Mouse (Mus musculus): ENCODE measurements around the gene Gba. TPM values are rescaled to one million over a fixed set of nuclear protein-coding genes. Genes with fewer than 3 reads are reported as not detected.
"Not testable (repeated sequence)": the region's sequence is repeated elsewhere in the genome, so short reads cannot be mapped to it uniquely, and the experiment has no call there.

The Gba gene
- 10 to 100 TPM; 63.7 to 86.1 (median 85.1) TPM for polyA plus RNA-seq (2017; shearing (Covaris generic))

DNA sequence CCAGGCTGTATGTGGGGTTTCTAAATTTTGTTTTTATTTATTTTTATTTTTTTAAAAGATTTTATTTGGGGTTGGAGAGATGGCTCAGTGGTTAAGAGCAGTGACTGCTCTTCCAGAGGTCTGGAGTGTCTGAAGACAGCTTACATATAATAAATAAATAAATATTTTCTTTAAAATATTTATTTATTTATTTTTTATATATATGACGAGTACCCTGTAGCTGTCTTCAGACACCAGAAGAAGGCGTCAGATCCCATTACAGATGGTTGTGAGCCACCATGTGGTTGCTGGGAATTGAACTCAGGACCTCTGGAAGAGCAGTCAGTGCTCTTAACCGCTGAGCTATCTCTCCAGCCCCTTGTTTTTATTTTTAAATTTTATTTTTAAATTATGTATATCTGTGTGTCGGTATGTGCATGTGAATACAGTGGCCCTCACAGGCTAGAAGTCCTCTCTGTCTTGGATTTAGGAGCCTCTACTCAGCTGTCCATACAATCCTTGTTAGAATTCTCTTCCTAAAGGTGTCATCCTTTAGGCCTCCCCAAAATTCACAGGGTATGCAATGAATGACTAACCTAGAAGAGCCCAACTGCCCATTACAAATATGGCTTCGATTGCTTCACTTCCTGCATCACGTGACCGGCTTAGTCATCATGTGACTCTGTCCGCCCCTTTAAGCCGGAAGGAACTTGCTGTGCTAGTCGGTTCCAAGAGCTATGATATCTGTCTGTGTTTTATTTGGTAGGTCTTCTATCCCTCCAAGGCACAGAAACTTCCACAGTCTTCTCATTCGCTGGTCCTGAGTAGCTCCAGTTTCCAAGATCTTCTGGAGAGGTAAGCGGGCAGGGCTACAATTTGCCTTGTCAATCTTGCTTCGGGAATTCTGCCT, at the start of gene Gba:
TSS of gene Gba (plus strand) at position 676 of the 889 bp plus-strand sequence.
- peak; percentile 91 for ATAC-seq

GRCm38 (mm10) chr3:89156951-89157350, 45.8 kb upstream of the Gba start:
- no peak for ATAC-seq

- ATAC-seq: no peak
Observed at GRCm38 (mm10) chr3:89158651-89159050, 44.1 kb upstream of the Gba start.

DNA sequence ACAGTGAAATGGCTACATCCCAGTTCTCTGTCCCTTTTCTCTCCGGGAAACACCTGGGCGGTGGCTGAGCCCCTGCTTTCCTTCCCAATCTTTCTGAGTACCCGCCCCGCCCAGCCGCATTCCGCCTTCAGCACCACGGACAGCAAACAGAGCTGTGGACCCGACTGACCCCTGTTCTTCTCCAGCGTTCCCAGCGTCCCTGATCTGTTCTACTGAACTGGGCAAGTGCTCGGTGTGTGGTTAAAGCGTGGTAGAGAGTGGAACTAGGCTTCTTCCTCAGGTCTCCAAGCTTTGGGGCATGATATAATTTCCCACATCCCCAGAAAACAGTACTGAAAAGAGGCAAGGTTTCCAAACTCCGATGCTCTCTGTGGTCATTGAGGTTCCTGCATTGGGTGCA, 43.5 kb upstream of the Gba start:
- no peak for ATAC-seq

DNA sequence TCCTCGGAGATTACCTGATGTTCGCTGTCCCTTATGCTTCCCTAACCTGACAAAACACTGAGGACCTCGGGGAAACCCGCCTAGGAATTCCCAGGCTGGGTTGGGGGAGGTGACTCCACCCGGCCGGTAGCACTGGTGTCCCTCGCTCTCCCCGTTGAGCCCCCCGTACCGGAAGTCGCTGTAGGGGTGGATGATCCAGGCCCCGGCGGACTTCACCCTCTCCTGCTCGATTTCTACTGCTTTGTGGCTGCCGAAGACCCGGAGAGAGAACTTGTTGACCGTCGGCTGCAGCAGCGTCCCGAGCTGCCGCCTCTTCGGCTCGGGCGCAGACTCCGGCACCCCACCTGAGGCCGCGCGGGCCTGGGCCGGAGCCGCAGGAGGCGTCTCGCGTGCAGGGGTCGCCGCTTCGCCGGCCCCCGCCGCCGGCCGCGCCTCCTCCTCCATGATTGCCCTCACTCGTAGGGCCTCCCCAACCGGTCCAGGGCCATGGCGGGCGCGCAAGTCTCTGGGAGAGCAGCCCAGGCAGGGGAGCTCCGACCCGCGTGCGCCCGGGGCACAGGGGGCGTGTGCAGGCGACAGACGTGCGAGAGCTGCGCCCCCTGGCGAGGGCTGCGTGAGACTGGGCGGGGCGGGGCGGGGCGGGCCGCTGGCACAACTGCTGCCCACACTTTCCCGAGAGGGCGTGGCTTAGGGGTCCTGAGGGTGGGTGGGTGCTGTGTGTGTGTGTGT, 42.9 kb upstream of the Gba start, which contains the start of gene Hcn3:
TSS of gene Hcn3 (minus strand) at position 581 of the 729 bp plus-strand sequence.
- ATAC-seq: peak; percentile 41

DNA sequence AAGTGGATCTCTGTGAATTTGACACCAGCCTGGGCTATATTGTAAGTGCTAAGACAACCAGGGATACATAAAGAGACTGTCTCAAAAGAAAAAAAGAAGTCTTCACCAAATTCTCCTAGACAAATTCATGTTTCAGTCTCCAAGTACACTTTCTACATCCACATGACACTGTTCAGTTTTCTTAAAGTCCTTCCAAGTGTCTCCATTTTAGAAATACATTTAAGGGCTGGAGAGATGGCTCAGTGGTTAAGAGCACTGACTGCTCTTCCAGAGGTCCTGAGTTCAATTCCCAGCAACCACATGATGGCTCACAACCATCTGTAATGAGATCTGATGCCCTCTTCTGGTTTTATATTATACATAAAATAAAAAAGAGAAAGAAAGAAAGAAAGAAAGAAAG, 41.5 kb upstream of the Gba start:
- not testable (repeated sequence) for ATAC-seq

DNA sequence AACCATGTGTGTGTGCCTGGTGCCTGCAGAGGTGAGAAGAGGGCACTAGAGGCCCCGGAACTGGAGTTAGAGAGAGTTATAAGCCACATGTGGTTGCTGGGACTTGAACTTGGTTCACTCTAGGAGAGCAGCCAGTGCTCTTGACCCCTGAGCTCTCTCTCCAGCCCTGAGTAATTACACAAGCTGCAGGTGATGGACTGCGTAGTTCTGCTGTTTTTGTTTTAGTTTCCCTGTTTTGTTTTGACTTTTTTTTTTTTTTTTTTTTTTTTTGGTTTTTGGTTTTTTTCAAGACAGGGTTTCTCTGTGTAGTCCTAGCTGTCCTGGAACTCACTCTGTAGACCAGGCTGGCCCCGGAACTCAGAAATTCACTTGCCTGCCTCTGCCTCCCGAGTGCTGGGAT, 40.9 kb upstream of the Gba start:
- ATAC-seq: no peak

GRCm38 (mm10) chr3:89163123-89163522, 39.6 kb upstream of the Gba start:
- ATAC-seq: no peak

DNA sequence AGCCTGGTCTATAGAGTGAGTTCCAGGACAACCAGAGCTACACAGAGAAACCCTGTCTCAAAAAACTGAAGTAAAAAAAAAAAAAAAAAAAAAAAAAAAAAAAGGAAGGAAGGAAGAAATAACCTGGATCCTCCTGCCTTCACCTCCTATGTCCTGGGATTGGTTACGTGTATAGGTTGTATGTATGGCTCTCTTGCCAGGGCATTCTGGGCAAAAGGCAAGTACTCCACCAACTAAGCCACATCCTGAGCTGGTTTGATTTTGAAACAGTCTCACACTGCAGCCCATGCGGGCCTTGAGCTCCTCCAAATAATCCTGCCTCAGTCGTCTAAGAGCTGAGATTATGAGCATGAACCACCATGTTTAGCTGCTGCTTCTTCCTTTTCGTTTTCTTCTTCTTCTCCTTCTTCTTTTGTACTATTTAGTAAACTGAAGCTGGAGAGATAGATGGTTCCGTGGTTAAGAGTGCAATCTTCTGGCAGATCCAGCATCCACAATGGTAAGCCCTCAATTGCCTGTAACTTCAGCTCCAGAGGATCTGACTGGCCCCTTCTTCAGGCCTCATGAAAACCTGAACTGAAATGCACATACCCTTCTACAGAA, 39.0 kb upstream of the Gba start:
- ATAC-seq: no peak

GRCm38 (mm10) chr3:89164506-89165267, 38.0 kb upstream of the Gba start, which contains the start of gene Clk2:
Gene Clk2, plus strand, starts transcription at chr3:89164795.
- peak; percentile 93 for ATAC-seq

DNA sequence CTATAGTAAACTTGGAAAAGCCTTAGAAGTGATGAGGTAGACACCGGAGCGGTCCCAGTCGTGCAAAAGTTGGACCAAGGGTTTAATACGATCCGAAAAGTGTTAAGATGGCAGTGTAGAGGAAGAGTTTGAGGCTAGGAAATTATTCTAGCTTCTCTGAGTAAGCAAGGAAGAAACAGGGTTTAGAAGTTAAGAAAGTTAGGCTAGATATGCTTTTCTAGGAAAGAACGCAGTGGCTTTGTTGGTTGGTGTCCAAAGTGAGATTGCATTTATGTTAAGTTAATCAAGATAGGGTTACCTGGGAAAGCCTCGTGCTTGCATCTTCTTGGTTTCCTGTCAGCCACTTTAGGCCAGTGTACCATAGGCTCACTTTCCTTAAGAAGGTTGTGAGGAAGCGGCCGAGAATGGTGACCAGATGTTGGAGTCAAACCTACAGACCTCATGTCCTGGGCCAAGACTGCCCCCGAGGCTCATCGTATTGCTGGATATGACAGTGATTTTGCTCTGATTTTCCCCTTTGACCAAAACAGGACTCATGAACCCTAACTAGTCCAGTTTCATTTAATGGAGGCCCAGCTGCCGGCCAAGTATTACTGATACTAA, 37.4 kb upstream of the Gba start:
- ATAC-seq: no peak

GRCm38 (mm10) chr3:89166945-89167344, 35.8 kb upstream of the Gba start:
- ATAC-seq: no peak

GRCm38 (mm10) chr3:89174844-89175243, 27.9 kb upstream of the Gba start:
- no peak for ATAC-seq

DNA sequence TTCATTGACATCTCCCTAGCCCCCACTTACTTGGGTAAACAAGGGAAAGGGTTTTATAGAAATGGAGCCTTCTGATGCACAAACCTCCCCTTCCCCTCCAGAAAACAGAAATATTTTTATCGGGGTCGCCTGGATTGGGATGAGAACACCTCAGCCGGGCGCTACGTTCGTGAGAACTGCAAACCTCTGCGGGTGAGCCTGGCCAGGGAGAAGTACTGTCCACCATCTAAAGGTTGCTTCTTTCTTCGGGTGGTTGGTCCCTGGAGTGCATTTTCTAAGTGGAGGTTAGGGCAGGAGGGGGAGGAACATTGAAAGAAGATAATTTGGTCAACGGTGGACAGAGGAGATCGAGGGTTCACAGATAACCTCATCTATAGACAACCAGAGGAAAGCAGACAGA, 27.2 kb upstream of the Gba start:
- ATAC-seq: no peak

- no peak for ATAC-seq
Observed at GRCm38 (mm10) chr3:89176421-89176820, 26.3 kb upstream of the Gba start.

GRCm38 (mm10) chr3:89177242-89178106, 25.3 kb upstream of the Gba start, which contains the start of gene Scamp3:
Gene Scamp3, plus strand, starts transcription at chr3:89177473.
- ATAC-seq: peak; percentile 98

DNA sequence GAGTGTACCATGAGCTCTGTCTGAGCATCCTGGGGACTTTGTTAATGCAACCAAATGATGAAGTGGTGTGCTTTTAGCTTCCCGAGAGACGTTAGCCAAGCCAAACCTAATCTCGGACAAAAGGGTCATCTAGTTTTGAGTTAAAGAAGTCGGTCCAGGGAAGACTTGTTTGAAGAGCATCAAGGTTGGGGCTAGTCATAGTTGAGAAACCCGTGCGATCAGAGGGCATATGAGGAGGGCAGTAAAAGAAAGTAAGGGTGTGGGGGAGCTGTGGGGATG, 24.7 kb upstream of the Gba start:
- ATAC-seq: no peak

DNA sequence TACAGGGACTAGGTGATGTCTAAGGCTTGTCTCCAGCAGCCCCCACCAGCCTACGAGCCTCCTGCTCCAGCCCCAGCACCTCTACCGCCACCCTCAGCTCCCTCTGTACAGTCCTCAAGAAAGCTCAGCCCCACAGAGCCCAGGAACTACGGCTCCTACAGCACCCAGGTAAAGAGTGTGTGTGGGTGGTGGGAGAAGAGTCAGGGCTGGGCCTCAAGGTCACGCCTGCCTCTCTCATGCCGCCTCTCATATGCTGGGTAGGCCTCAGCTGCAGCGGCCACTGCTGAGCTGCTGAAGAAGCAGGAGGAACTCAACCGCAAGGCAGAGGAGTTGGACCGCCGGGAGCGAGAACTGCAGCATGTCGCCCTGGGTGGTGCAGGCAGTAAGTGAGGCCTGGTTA, 23.7 kb upstream of the Gba start:
- no peak for ATAC-seq

DNA sequence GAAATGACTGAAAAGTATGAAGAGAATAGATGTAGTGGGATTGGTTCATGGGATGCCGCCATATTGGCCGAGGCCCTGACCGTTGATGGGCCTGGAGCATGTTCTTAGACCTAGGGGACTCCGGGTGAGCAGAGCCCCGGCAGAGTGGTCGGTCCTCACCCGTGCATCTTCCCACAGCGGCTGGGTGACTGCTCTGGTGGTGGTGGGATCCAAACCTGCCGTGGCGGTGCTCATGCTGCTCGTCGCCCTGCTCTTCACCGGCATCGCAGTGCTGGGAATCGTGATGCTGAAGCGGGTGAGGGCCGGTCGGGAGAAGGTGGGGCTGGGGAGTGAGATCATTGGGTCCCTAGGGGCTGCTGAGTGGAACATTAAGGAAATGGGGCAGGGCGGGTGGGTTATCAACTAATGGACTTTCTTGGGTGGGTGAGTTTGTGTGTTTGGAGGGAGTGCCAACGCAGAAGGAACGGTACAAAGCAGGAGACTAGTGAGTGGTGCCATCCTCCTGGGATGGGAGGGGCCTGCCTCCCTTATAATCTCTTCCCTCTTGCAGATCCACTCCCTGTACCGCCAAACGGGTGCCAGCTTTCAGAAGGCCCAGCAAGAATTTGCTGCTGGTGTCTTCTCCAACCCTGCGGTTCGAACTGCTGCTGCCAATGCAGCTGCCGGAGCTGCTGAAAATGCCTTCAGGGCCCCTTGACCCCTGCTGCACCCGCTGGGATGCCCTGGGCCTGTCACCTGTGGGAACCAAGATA, 20.8 kb upstream of the Gba start:
- ATAC-seq: no peak

DNA sequence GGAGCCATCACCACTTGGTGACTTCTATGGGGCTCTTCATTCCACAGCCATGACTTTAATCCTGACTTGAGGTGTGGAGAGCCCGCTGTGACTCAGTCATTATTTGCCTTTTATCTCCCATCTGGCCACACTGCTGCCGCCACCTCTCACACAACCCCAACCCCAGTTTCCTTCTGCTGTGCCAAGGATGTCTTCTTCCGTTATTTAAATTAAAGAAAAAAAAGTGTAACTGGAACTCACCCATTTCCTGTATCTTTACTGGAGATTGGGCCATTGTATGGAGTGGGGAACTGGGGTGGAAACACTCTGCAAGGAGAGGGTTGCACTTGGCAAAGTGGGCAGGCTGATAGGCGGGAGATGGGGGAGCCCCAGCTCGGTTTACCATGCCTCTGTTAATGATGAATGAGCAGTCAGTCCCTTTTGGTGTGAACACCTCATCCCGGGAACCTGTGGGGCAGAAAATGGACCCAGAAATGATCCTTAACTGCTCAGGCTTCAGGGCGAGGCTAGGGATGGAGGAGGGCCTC, 20.1 kb upstream of the Gba start:
- ATAC-seq: peak; percentile 9
